ENCODE assay signal across 22 mouse cellular contexts in the genomic region with DNA sequence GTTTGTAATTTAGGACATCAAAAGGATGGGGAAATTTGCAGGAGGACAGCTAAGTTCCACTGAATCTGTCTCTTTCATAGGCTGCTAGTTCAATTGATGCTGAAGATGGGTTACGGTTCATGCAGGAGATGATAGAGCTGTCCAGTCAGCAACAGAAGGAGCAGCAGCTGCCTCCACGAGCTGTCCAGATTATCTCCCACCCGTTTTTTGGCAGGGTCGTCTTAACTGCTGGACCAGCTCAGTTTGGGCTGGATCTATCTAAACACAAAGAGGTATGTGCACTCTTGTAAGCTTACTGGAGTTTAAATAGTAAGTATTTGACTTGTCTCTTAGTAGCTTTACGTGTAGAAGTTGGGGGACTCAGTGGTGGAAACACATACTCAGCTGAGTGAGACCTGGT.
"Had no signal": no experiment of that assay in that cellular context is flagged by ENCODE, and none has a peak within 500 bp of the region (broad histone marks: within the 10 kb centered on the region; RNA-seq: fewer than 3 reads in every experiment).

No protein-coding gene starts in this region.

- DNase-seq: heart, postnatal 10 days; heart, postnatal 14 days; heart, postnatal 36 days; heart, postnatal 4 days; kidney, adult 11 months; kidney, adult 18-20 months; kidney, adult 2 months; kidney, adult 8-10 months; kidney, adult 9 months; kidney, postnatal 10 days; kidney, postnatal 14 days; kidney, postnatal 25 days; kidney, postnatal 36 days; kidney, postnatal 4 days; layer of hippocampus, adult 9-11 months; layer of hippocampus, postnatal 36 days had no signal

- ATAC-seq: hindbrain, embryonic 16.5 days; hindbrain, postnatal 0 days; inflammation-experienced regulatory T-cells, adult 6 months; intestine, embryonic 15.5 days; intestine, embryonic 16.5 days; intestine, postnatal 0 days had no signal
